Mouse (Mus musculus) limb, embryonic 14.5 days (tissue): ENCODE measurements around the gene Mtrf1l. TPM values are rescaled to one million over a fixed set of nuclear protein-coding genes. Genes with fewer than 3 reads are reported as not detected.

Source experiments
- ATAC-seq: fragments of 200-750 bp; cut with Nextera tagmentation; 2 replicates; pipeline ENCODE4 v1.8.0; 2017; ENCODE audit warnings: low read depth, moderate number of reproducible peaks, moderate TSS enrichment; ENCODE audit not compliant: low FRiP score
- DNase-seq: peaks from one replicate; pipeline ENCODE4 v3.0.0-alpha.2; 2015; ENCODE audit warnings: low spot score
- H3K27ac ChIP-seq: fragments of 300-500 bp; sonication (generic); replicated peaks from 2 replicates; pipeline ENCODE4 v1.5.1; 2014; ENCODE audit warnings: low read depth, mild to moderate bottlenecking, low read length, moderate library complexity, mixed read lengths
- H3K27me3 ChIP-seq: fragments of 300-500 bp; sonication (generic); 2 replicates; pipeline ENCODE4 v1.6.1; 2014; ENCODE audit warnings: low read length, mixed read lengths; ENCODE audit not compliant: control insufficient read depth, insufficient read depth
- H3K36me3 ChIP-seq: fragments of 300-500 bp; sonication (generic); 2 replicates; pipeline ENCODE4 v1.6.1; 2014; ENCODE audit warnings: mild to moderate bottlenecking, low read length, moderate library complexity, mixed read lengths; ENCODE audit not compliant: control insufficient read depth, insufficient read depth
- H3K4me1 ChIP-seq: fragments of 300-500 bp; sonication (generic); 2 replicates; pipeline ENCODE4 v1.6.1; 2014; ENCODE audit warnings: antibody characterized with exemption, low read length, mixed read lengths; ENCODE audit not compliant: control insufficient read depth, insufficient read depth
- H3K4me2 ChIP-seq: fragments of 300-500 bp; sonication (generic); replicated peaks from 2 replicates; pipeline ENCODE4 v1.6.1; 2014; ENCODE audit warnings: low read depth, mild to moderate bottlenecking, low read length, moderate library complexity; ENCODE audit not compliant: severe bottlenecking
- H3K4me3 ChIP-seq: fragments of 300-500 bp; sonication (generic); replicated peaks from 2 replicates; pipeline ENCODE4 v1.5.1; 2014; ENCODE audit warnings: low read length
- H3K9ac ChIP-seq: fragments of 300-500 bp; sonication (generic); 2 replicates; pipeline ENCODE4 v1.6.1; 2014; ENCODE audit warnings: mild to moderate bottlenecking, low read depth, low read length, moderate library complexity; ENCODE audit not compliant: severe bottlenecking
- H3K9me3 ChIP-seq: fragments of 300-500 bp; sonication (generic); 2 replicates; pipeline ENCODE4 v1.6.1; 2016; ENCODE audit warnings: low read length; ENCODE audit not compliant: control insufficient read depth
- POLR2A ChIP-seq: fragments of 200-500 bp; IDR thresholded peaks from 2 replicates; pipeline ENCODE4 v1.8.0; 2012; ENCODE audit warnings: inconsistent platforms, mild to moderate bottlenecking, moderate library complexity, borderline replicate concordance; ENCODE audit not compliant: insufficient read depth, insufficient read length; ENCODE audit errors: extremely low read depth
- WGBS: fragments of 180-500 bp; shearing (Covaris S2); extraction: QIAGEN DNeasy Blood & Tissue Kit; methylation state at CpG from one replicate; pipeline ENCODE4 v1.1.7; 2014; 5-methylcytosine and 5-hydroxymethylcytosine counted together
- polyA plus RNA-seq, 2 experiments: library from polyadenylated mRNA; depleted of rRNA in 1 of 2; stranded (reverse) in 1 of 2; unstranded in 1 of 2; fragments of >200 nt; fragmentation: Nextera tagmentation in 1 of 2; extraction: Ambion mirVana in 1 of 2; gene quantifications; 2 replicates each; pipeline versions ENCODE4 v1.2.1 to v1.2.3; 2012 to 2014

Gene Mtrf1l
- polyA plus RNA-seq, 2 experiments: 10.0 to 17.7 TPM

DNA sequence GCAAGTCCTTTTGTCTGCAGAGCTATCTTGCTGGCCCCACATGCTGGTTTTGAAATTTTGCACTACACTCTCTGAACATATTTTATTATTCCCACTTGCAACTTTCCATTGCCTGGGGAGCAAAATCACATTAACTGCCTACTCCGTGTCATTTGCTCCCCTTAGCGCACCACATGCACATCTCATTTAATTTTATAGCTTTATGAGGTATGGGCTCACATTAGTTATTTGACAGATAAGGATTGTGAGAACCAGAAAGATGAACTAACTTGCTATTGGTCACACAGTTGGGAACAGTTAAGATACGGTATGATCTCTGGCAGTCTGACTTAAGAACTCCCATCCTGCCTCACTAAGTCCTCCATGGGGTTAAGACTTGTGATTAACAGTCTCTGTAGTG, 37.1 kb upstream of the Mtrf1l start:
- no peak overlapping the region for H3K27ac ChIP-seq
- ATAC-seq (no peak), DNase-seq (no peak)
- no peaks in the 10 kb centered on the region for H3K4me1 ChIP-seq
- no peak for TF ChIP-seq POLR2A
- H3K4me2 ChIP-seq: no peak overlapping the region
- no peak overlapping the region for H3K9ac ChIP-seq
- no peak overlapping the region for H3K4me3 ChIP-seq
- H3K27me3 ChIP-seq: no peaks in the 10 kb centered on the region
- H3K36me3 ChIP-seq: no peaks in the 10 kb centered on the region
- no peaks in the 10 kb centered on the region for H3K9me3 ChIP-seq
- 43% methylated on average over 3 of the region's 3 CpGs for WGBS

DNA sequence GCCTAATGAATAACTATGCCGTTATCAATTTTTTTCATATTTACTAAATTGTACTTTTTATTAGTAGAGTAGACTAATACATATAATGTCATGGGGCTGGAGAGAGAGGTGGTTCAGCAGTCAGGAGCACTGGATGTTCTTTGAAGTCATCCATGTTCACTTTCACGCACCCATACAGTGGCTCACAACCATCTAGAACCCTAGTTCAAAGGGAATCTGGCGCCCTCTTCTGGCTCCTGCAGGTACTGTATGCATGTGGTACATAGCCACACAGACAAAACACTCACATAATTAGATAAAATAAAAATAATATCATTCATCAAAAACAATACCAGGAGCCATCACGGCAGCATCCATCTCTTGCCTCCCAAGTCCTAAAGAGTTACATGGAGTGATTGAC, 36.0 kb upstream of the Mtrf1l start:
- H3K9me3 ChIP-seq: no peaks in the 10 kb centered on the region
- DNase-seq (no peak), ATAC-seq (no peak)
- H3K27ac ChIP-seq: no peak overlapping the region
- TF ChIP-seq POLR2A: no peak
- H3K9ac ChIP-seq: no peak overlapping the region
- H3K27me3 ChIP-seq: no peaks in the 10 kb centered on the region
- H3K4me3 ChIP-seq: no peak overlapping the region
- H3K4me1 ChIP-seq: no peaks in the 10 kb centered on the region
- 79% methylated on average over 4 of the region's 4 CpGs for WGBS
- H3K36me3 ChIP-seq: no peaks in the 10 kb centered on the region
- no peak overlapping the region for H3K4me2 ChIP-seq

DNA sequence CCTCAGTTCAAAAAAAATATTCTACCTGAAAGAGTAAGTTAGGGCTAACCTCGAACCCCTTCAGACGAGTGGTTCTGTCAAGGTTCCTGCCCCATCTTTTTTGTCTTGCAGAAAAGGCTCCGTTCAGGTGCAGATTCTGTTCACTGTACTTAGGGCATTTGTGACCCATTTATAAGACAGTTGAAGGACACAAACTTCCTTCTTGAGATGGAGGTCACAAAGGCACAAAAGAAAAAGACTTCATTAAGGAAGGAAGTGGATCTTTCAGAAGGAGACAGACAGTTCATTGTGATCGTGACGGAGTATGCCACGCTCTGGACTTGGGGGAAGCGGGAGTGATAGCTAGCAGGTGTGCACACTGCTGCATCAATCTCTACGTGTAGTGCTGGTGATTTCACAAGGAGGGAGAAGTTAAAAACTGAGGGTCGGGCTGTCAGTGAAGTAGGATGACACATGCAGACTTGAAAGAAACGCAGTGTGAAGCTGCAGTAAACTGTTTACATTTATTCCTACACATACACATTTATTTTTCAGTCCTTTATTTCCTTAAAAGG, 34.4 kb upstream of the Mtrf1l start:
- DNase-seq (no peak), ATAC-seq (no peak)
- H3K9ac ChIP-seq: no peak overlapping the region
- no peak overlapping the region for H3K4me2 ChIP-seq
- H3K4me1 ChIP-seq: no peaks in the 10 kb centered on the region
- no peaks in the 10 kb centered on the region for H3K36me3 ChIP-seq
- no peaks in the 10 kb centered on the region for H3K27me3 ChIP-seq
- WGBS: 66% methylated on average over 10 of the region's 10 CpGs
- H3K27ac ChIP-seq: no peak overlapping the region
- H3K4me3 ChIP-seq: no peak overlapping the region
- H3K9me3 ChIP-seq: no peaks in the 10 kb centered on the region
- TF ChIP-seq POLR2A: no peak

DNA sequence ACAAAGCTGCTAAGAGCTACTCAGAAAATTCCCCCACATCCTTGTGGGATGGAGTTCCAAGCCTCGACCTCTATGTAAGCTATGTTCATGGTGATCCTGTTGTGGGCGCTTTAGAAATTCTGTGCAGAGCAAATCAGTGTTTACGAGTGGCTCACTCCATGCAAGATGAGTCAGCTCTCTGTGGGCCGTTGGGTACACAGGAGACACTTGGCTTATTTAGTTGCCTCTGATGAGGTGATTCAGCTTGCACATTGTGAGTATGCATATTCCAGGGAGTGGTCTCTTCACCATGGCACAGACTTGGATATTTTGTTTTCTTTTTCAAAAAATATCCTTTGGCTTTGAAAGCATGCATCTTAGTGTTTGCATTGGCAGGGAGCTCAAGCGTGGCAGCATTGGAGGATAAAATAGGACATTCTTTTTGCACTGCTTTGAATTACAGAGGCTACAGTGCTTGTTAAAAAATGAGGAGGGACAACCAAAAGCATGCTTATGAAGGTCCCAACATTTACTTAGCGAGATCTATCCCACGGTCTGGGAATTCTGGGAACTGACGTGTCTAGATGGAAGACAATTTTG, 29.7 kb upstream of the Mtrf1l start:
- Histone ChIP-seq H3K9me3 (no peaks in the 10 kb centered on the region), H3K4me3 (no peak overlapping the region), H3K9ac (no peak overlapping the region), H3K36me3 (no peaks in the 10 kb centered on the region), H3K4me1 (no peaks in the 10 kb centered on the region), H3K4me2 (no peak overlapping the region), H3K27ac (no peak overlapping the region), H3K27me3 (no peaks in the 10 kb centered on the region)
- 86% methylated on average over 8 of the region's 8 CpGs for WGBS
- DNase-seq: no peak
- no peak for TF ChIP-seq POLR2A
- ATAC-seq: no peak

DNA sequence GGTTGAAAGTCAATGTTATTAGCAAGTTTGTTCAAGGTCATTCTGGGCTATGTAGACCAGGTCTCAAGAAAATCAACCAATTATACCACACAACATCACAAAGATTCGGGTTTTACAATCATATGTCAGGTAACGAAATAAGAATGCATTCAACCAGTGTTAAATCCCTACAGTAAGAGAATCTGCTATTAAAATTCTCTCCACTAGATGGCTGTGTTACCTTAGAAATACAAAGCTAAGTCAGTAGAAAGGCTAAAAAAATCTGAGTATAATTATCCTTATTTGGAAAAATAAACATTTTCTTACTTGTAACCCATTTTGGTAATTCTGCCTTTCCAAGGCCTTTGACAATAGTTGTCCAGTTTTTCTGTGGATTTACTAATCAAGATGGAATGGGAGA, 23.2 kb upstream of the Mtrf1l start:
- Histone ChIP-seq H3K27ac (no peak overlapping the region), H3K27me3 (no peaks in the 10 kb centered on the region), H3K9me3 (no peaks in the 10 kb centered on the region), H3K4me1 (no peaks in the 10 kb centered on the region), H3K9ac (no peak overlapping the region), H3K36me3 (no peaks in the 10 kb centered on the region), H3K4me3 (no peak overlapping the region), H3K4me2 (no peak overlapping the region)
- TF ChIP-seq POLR2A: no peak
- 28% methylated on average over 2 of the region's 2 CpGs for WGBS
- no peak for ATAC-seq
- DNase-seq: peak; percentile 74
